In the genomic region with DNA sequence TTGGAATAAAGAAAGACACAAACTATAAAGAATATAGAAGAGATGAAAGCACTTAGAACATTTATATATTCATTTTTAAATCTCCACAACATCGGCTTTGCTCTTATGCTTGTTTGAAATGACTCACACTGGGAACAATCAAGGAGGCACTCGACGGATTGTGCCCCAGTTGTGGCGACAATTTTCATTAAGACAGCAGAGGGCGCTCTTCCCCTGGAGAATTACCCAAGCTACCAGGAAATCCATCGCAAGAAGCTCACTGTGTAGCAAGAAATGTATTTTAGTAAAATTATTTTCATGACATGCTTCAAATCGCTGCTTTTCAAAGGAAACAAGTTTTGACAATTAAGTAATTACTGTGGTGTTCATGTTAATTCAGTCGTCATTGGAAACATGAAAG, we compare ENCODE assay signal across 9 mouse cellular contexts. TPM values are rescaled to one million over a fixed set of nuclear protein-coding genes. Genes with fewer than 3 reads are reported as not detected.
A peak's percentile ranks its signal among the peaks of the same experiment; 100 is the strongest.
DNase-seq lines count a peak whose midpoint lies in the region; ATAC-seq lines count a peak whose summit lies in the region.
"Had no signal": no experiment of that assay in that cellular context is flagged by ENCODE, and none has a peak within 500 bp of the region (broad histone marks: within the 10 kb centered on the region; RNA-seq: fewer than 3 reads in every experiment).

No protein-coding gene starts in this region.

- ATAC-seq in neural tube, embryonic 15.5 days (ENCODE audit: low FRiP score) = no peak
- no peak for ATAC-seq in megakaryocyte, adult 5-6 weeks (ENCODE audit: poor library complexity, severe bottlenecking)

- no peak overlapping the region for H3K9ac ChIP-seq in neural tube, embryonic 15.5 days (replicated peaks)
- H3K9ac ChIP-seq: hindbrain, embryonic 15.5 days had no signal

- H3K27ac ChIP-seq in neural tube, embryonic 15.5 days (replicated peaks) = no peak overlapping the region
- H3K27ac ChIP-seq: hindbrain, embryonic 15.5 days had no signal

- H3K4me2 ChIP-seq in neural tube, embryonic 15.5 days = no peak overlapping the region
- H3K4me2 ChIP-seq: hindbrain, embryonic 15.5 days had no signal

- H3K36me3 ChIP-seq in neural tube, embryonic 15.5 days = no peaks in the 10 kb centered on the region
- H3K36me3 ChIP-seq: hindbrain, embryonic 15.5 days had no signal

- intact Hi-C loops in left cerebral cortex, postnatal 36 days (cut with DNase I) = loop anchor here (2.0 to 10.0 kb wide), 3 partner anchors 176 to 1506 kb away; no protein-coding TSS in a partner anchor

- no peaks in the 10 kb centered on the region for H3K9me3 ChIP-seq in neural tube, embryonic 15.5 days (replicated peaks)
- H3K9me3 ChIP-seq: hindbrain, embryonic 15.5 days had no signal

- peak; percentile 59 for DNase-seq in neural tube, embryonic 10.5 days (ENCODE audit: extremely low spot score, low spot score)
- peak; percentile 52 for DNase-seq in adrenal gland, adult 2 months
- peak; percentile 83 for DNase-seq in embryo, embryonic 10 days (ENCODE audit: low spot score)
- DNase-seq in heart, postnatal 4 days = peak; percentile 71
- DNase-seq in left cerebral cortex, postnatal 36 days (ENCODE audit: low spot score in 2 of 2) = peak; percentile 61 to 64
- peak; percentile 38 for DNase-seq in ovary, postnatal 14 days (ENCODE audit: low spot score)

- H3K27me3 ChIP-seq in neural tube, embryonic 15.5 days (replicated peaks) = 0 out of 2 replicates have a peak, but pooled peaks cover 5% of the 10 kb centered on the region

- 6% methylated on average over 8 of the region's 8 CpGs for WGBS in neural tube, embryonic 15.5 days

- H3K4me1 ChIP-seq in neural tube, embryonic 15.5 days = no peaks in the 10 kb centered on the region
- H3K4me1 ChIP-seq: hindbrain, embryonic 15.5 days had no signal

- H3K4me3 ChIP-seq in neural tube, embryonic 15.5 days (replicated peaks) = no peak overlapping the region
- H3K4me3 ChIP-seq: hindbrain, embryonic 15.5 days had no signal

RNA-seq across cellular contexts. Expression of gene Mbl2, which starts 16.1 kb away (rescaled TPM):
- 0.17 TPM in 1 of 2 replicates, not detected in the other for polyA plus RNA-seq in neural tube, embryonic 15.5 days (2015; fragmentation: Nextera tagmentation; extraction: Ambion mirVana)
- 1 to 10 TPM in 1 of 2 experiments, not detected in 1; 1.1 TPM for total RNA-seq in adrenal gland, adult 2 months (2021)
- not detected in 2 replicates for polyA plus RNA-seq in adrenal gland, adult 2 months (2012; rRNA removed)
- total RNA-seq in heart, postnatal 4 days (2021) = not detected
- total RNA-seq in left cerebral cortex, postnatal 36 days (2021) = not detected
- total RNA-seq in megakaryocyte, adult 5-6 weeks (2015) = not detected in 2 replicates
- total RNA-seq in megakaryocyte, adult 5-6 weeks (2017) = not detected in 2 replicates
